Mouse (Mus musculus) heart, postnatal 10 days (tissue): ENCODE data around the gene Ppp2r2c. TPM values are rescaled to one million over a fixed set of nuclear protein-coding genes. Genes with fewer than 3 reads are reported as not detected.

ENCODE experiments used
- DNase-seq, 2 experiments: peaks; one replicate each; pipeline ENCODE4 v3.0.0; 2021
- intact Hi-C: fragments of 180-260 bp; cut with DNase I; formaldehyde crosslinking; loops from one replicate; pipeline ENCODE4 v1.15.1; 2025
- total RNA-seq, 2 experiments: library from RNA; stranded (reverse); gene quantifications; 2 replicates each; pipeline ENCODE4 v1.2.3; 2021

Gene Ppp2r2c
- total RNA-seq, 2 experiments from 2014 or later, result 0.19 to 0.25 TPM

GRCm38 (mm10) chr5:36895621-36896573 is 27.6 kb downstream of the Ppp2r2c start:
- intact Hi-C loops, result no loop called here

GRCm38 (mm10) chr5:36897999-36898398 is 29.7 kb downstream of the Ppp2r2c start:
- intact Hi-C loops, result no loop called here
- no peak for DNase-seq

More at GRCm38 (mm10) chr5:36895621-36896573, 27.6 kb downstream of the Ppp2r2c start:
- peak in 1 of 2 experiments; percentile 17 for DNase-seq

- DNase-seq, result no peak
- intact Hi-C loops, result no loop called here
Observed at GRCm38 (mm10) chr5:36898415-36899109, 30.2 kb downstream of the Ppp2r2c start.

DNA sequence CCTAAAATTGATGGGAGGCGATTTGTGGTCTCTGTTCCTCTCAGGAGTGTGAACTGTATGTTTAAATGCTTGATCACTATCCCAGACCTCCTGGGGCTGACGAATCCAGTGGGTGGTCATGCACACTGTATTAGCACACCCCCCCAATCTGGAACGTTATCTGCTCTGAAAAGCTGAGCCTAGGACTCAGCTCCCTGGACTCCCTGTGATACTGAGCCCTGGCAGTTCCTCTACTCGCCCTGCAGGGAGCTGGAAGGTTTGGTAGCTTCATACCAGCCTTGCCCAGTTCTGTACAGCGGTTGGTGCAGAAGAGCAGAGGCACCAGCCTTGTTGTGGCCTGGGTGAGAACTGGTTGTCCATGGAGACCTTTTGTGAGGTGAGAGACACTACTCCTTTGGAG is 31.1 kb downstream of the Ppp2r2c start:
- no peak for DNase-seq
- intact Hi-C loops, result no loop called here

DNA sequence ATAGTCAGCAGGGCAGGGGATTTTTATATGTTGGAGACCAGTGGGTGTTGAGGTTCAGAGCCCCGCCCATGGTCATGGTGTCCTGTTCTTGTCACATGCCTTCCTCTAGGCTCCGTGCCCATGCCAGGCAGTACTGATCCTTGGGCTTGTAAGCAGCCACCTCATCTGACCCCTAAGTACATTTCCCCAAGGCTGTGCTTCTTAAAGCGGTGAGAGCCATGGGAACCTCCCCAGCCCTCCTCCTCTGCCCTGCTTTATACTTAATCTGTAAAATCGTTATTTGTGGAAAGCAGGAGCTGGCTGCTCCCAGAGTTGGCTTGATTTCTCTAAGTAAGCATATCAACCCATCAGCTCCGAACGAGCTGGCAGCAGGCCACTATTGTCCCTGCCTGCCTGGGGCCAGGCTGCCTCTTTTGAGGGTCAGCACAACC is 31.9 kb downstream of the Ppp2r2c start:
- peak; percentile 28 to 29 for DNase-seq
- intact Hi-C loops, result no loop called here

DNA sequence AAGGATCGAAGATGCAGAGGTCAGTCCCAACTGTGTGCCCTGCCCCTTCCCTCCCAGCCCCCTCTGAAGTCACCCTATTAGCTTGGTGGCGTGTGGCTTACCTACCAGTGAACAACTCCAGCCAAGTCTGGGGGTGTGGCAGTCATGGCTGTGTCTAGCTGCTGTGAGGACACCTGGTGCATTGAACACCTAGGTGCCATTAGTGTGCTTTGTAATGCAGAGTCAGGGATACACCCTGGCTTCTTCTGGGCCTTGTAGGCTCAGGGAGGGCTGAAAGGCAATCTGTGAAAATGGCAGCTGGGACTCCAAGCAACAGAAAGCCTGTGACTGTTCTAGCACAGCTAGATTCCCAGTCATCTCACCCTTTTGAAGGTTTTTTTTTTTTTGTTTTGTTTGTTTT is 34.5 kb downstream of the Ppp2r2c start:
- no peak for DNase-seq
- intact Hi-C loops, result no loop called here

DNA sequence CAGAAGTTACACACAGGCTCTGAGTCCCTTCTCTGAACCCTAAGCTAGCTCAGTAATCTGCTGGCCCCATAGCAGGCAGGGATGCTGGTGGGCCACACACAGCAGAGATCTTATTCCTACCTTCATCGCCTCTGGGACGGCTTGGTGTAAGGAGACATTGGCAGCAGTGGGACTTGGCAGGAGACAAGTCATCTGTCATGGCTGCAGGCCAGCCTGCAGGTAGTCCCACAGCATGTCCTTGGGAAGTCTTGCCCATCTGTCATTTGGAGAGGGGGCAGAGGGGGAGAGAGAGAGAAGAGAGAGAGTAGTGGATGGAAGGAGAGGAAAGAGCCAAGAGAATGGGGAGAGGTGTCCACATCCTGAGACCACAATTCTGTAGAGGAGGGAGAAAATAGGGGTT is 35.8 kb downstream of the Ppp2r2c start:
- no peak for DNase-seq
- intact Hi-C loops, result no loop called here

- intact Hi-C loops, result no loop called here
- DNase-seq, result no peak
Observed at GRCm38 (mm10) chr5:36904703-36905102, 36.4 kb downstream of the Ppp2r2c start.

GRCm38 (mm10) chr5:36905216-36905615 is 36.9 kb downstream of the Ppp2r2c start:
- DNase-seq, result peak; percentile 21 to 32
- intact Hi-C loops, result no loop called here

DNA sequence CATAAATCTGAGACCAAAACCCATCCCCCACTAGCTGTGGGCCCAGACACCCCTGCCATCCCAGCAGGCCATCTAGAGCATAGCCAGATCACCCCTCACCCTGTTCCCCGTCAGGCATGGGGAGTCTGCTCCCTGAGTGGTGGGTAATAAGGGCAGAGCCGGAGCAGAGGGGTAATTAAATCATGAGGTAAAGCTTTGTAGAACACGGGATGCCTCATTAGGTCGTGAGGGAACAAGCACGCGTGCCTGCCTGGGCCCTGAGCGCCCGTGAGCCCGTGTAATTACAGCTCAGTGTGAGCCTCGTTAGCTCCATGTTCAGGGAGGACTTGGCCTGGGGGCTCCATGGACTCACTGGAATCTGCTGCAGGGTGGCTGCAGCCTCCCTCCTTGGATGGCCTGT is 39.4 kb downstream of the Ppp2r2c start:
- no peak for DNase-seq
- intact Hi-C loops, result no loop called here

DNA sequence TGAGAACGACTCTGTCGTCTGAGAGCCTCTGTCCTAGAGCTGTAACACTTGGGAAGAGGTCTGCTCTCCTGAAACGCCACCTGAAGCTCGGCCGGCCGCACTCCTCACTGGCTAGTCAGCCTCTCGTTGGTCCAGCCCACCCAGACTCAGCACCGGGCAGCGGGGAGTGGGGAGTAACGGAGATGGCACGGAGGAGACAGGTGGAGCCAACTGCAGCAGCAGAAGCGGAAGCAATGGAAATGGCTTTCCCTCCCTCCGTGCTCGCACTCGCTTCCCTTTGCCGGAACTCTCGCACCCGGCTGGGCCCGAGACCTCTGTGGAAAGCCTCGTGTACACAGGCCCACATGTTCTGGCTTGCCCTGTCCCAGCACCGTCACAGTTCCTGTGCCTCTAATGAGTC is 41.2 kb downstream of the Ppp2r2c start:
- intact Hi-C loops, result no loop called here

DNA sequence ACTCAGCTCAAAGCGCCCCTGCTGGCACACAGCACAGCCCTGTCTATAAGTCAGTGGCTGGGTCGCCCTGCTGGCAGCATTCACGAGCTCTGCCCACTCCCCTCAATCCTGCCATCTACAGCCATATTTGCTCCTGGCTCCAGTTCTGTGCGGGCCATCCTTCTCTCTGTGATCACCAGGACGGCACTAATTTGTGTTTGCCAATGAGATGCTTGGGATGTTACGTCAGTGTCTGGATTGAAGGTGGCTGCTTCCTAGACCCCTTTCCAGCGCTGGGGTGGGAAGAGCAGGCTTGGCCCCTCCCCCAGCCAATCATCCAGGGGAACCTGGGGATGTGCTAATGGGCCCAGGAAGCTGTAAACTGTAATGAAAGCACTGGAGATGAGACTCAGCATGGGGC is 42.7 kb downstream of the Ppp2r2c start:
- DNase-seq, result no peak
- intact Hi-C loops, result no loop called here

More for the DNA sequence above, 41.2 kb downstream of the Ppp2r2c start:
- no peak for DNase-seq

- intact Hi-C loops, result no loop called here
- DNase-seq, result no peak
Observed at GRCm38 (mm10) chr5:36911759-36912352, 43.5 kb downstream of the Ppp2r2c start.

DNA sequence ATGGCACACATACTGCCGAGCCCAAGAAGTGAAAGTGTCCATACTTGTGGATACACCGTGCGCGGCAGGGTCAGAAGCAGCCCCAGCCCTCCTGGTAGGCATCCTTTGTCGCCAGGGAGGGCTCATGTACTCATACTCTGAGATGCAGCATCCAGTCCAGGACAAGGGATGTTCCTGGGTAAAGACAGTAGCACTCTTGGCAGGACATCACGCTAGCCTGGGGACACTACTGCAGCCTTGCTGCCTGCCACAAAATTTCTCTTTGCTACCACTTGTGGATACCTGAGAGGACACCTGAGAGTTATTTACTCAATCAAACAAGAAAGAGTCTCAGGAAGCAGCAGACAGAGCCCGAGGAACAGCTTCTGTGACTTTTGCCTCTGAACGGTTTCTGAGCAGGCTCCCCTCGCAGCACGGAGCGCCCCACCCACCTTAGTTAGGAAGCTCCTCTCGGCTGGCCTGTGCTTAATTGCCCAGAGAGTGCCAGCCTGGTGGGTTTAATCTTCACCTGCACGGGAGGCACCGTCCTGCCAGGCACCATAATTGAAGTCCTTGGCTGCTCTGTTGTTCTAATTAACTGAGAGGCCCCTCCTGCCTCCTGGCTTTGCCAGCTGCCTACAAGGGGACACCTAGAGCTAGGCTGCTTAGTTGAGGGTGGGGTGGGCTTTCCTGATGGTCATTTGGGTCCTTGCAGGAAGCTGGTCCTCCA is 44.4 kb downstream of the Ppp2r2c start:
- no peak for DNase-seq
- intact Hi-C loops, result no loop called here

DNA sequence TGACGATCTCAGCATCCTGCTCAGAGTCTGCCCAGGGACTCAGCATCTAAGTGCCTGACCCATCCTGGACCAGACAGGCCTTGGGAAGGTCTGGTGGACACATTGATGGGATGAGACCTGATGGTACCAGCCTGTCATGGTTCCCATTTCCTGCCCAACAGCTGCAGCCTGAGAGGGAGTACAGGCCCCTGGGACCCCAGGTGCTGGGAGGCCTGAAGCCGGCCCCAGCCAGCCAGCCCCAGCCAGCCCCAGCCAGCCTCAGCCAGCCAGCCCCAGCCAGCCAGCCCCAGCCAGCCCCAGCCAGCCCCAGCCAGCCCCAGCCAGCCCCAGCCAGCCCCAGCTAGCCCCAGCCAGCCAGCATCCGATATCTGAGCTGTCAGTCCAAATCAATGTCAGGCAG is 46.9 kb downstream of the Ppp2r2c start:
- intact Hi-C loops, result no loop called here
- DNase-seq, result no peak

DNA sequence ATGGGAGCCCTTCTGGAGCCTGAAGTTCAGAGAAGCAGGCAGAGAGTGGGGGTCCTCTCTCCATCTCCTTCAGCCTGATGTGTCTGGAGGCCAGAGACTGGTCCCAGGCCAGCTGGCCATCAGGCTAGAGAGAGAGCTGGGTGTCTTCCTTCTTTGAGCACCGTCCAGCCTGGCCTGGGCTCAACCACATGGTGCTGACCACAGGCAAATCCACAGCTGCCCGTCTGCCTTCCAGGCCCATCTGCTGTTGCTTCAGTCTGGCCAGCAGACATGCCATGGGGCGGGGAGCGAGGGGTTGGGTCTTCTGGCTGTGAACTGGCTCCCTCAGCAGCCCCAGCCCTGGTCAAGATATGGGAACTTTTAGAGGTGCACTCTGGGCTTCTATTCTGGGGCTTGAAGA is 48.3 kb downstream of the Ppp2r2c start:
- DNase-seq, result no peak
- intact Hi-C loops, result no loop called here

DNA sequence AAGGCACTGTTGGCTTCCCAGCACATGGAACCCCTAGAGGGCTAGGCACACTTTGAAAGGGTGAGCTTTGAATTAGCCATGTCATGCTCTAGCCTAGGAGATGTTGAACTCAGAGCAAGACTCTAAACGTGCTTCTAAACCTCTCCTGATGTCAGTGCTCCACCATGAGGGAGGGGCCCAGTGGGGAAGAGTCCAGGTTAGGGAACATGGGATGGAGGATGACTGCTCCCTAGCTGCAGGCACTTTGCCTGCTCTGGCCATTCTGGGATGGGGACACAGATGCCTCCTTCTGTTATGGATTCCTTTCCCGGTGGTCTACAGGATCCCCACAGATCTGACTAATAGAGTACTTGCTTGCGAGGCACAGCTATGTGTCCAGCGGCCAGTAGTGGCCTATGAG is 48.9 kb downstream of the Ppp2r2c start:
- no peak for DNase-seq
- intact Hi-C loops, result no loop called here

- intact Hi-C loops, result no loop called here
- no peak for DNase-seq
Observed at GRCm38 (mm10) chr5:36918016-36918415, 49.7 kb downstream of the Ppp2r2c start.

GRCm38 (mm10) chr5:36920072-36920471 is 51.8 kb downstream of the Ppp2r2c start:
- intact Hi-C loops, result loop anchor here (1.0 kb wide), 1 partner anchor 84 kb away; no protein-coding TSS in a partner anchor
- peak; percentile 33 to 34 for DNase-seq

GRCm38 (mm10) chr5:36921871-36922270 is 53.6 kb downstream of the Ppp2r2c start:
- no peak for DNase-seq
- intact Hi-C loops, result no loop called here

DNA sequence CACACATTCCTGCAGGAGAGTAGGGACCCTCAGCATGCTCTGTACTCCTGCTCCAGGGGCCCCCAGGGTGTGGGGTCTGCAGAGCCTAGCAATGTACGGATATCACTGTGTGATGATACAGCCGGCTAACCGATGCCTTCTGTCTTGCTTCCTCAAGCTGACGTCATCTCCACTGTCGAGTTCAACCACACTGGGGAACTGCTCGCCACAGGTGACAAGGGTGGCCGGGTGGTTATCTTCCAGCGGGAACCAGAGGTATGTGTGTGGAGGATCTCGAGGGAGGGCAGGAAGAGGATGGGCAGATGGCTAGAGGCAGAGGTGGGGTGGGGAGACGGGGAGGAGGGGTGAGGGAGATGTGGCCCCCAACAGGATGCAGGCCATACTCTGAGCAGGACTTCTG is 54.5 kb downstream of the Ppp2r2c start:
- DNase-seq, result no peak
- intact Hi-C loops, result no loop called here
